Mouse (Mus musculus) G1E (cell line): ENCODE data around the gene Gng2. TPM values are rescaled to one million over a fixed set of nuclear protein-coding genes. Genes with fewer than 3 reads are reported as not detected.

Experiments
- ATAC-seq: 2 replicates; pipeline ENCODE4 v1.8.0; 2016; ENCODE audit warnings: mild to moderate bottlenecking; ENCODE audit not compliant: insufficient number of reproducible peaks, poor library complexity, low FRiP score, severe bottlenecking; ENCODE audit errors: extremely low read depth
- DNase-seq: peaks from one replicate; pipeline ENCODE4 v3.0.0; 2012; ENCODE audit warnings: low spot score
- H3K27me3 ChIP-seq: 2 replicates; pipeline ENCODE4 v1.6.1; 2012; ENCODE audit warnings: mild to moderate bottlenecking, low read length, inconsistent platforms; ENCODE audit not compliant: insufficient read depth
- H3K36me3 ChIP-seq: replicated peaks from 2 replicates; pipeline ENCODE3; 2012; ENCODE audit warnings: mild to moderate bottlenecking, inconsistent platforms
- H3K4me1 ChIP-seq: 2 replicates; pipeline ENCODE4 v1.6.1; 2012; ENCODE audit warnings: low read depth, low read length, inconsistent platforms, mixed read lengths; ENCODE audit not compliant: insufficient read depth
- H3K4me3 ChIP-seq: 2 replicates; pipeline ENCODE4 v1.5.1; 2012; ENCODE audit warnings: low read depth, mild to moderate bottlenecking, inconsistent platforms, low read length, moderate library complexity, mixed read lengths
- H3K9me3 ChIP-seq: replicated peaks from 2 replicates; pipeline ENCODE4 v1.6.1; 2012; ENCODE audit warnings: inconsistent platforms
- CTCF ChIP-seq: IDR thresholded peaks from 2 replicates; pipeline ENCODE4 v1.5.1; 2012; ENCODE audit warnings: low read depth, low read length, inconsistent platforms, mixed read lengths
- GATA1 ChIP-seq: IDR thresholded peaks from 2 replicates; pipeline ENCODE4 v1.6.1; 2012; ENCODE audit warnings: borderline replicate concordance, low read length, inconsistent platforms, mixed read lengths
- GATA2 ChIP-seq: IDR thresholded peaks from 2 replicates; pipeline ENCODE4 v1.6.1; 2012; ENCODE audit warnings: low read depth, low read length, inconsistent platforms, borderline replicate concordance
- POLR2AphosphoS5 ChIP-seq: IDR thresholded peaks from 2 replicates; pipeline ENCODE4 v1.6.1; 2012; ENCODE audit warnings: low read depth, low read length, inconsistent platforms; ENCODE audit not compliant: insufficient replicate concordance
- TAL1 ChIP-seq: conservative IDR thresholded peaks from 2 replicates; pipeline ENCODE4 v1.6.1; 2012; ENCODE audit warnings: low read depth, low read length, inconsistent platforms, mixed read lengths
- polyA plus RNA-seq: library from polyadenylated mRNA; stranded (reverse); fragments of >175 nt; gene quantifications from 2 replicates; pipeline ENCODE4 v1.2.3, GENCODE M21; 2012
- total RNA-seq, 2 experiments: library from RNA; stranded (forward) in 1 of 2; stranded (reverse) in 1 of 2; fragments of 200-1000 nt in 1 of 2; fragments of >200 nt in 1 of 2; fragmentation: Nextera tagmentation in 1 of 2; gene quantifications; 2 replicates each; pipeline ENCODE4 v1.2.3; 2014 to 2017

The Gng2 gene
- total and polyA plus RNA-seq, 3 experiments = 4.3 to 280 (median 90.4) TPM

DNA sequence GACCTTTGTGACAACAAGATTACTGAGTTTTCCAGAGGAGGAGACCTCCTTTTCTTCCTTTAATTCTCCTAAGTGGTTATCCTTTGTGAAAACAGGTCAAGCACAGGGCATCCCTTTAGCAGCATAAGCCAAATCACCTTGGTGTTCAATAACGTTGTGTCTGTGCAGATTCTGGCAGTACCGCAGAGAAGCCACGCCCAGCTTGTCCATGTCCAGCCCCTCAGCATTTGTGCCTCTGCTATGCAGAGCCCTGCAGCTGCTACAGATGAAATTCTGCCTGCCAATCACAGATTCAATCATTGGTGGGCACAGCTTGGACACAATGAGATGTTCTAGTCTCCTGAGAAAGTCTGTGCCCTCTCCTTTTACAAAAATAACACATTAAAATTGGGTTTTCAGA, 14.4 kb upstream of the Gng2 start:
- H3K9me3 ChIP-seq = no peaks in the 10 kb centered on the region
- H3K27me3 ChIP-seq = peaks cover 36% of the 10 kb centered on the region
- ATAC-seq (no peak), DNase-seq (no peak)
- TF ChIP-seq TAL1 (no peak), GATA1 (no peak), POLR2AphosphoS5 (no peak), CTCF (no peak), GATA2 (no peak)
- H3K4me3 ChIP-seq = no peak overlapping the region
- H3K4me1 ChIP-seq = peaks cover 15% of the 10 kb centered on the region
- no peaks in the 10 kb centered on the region for H3K36me3 ChIP-seq

DNA sequence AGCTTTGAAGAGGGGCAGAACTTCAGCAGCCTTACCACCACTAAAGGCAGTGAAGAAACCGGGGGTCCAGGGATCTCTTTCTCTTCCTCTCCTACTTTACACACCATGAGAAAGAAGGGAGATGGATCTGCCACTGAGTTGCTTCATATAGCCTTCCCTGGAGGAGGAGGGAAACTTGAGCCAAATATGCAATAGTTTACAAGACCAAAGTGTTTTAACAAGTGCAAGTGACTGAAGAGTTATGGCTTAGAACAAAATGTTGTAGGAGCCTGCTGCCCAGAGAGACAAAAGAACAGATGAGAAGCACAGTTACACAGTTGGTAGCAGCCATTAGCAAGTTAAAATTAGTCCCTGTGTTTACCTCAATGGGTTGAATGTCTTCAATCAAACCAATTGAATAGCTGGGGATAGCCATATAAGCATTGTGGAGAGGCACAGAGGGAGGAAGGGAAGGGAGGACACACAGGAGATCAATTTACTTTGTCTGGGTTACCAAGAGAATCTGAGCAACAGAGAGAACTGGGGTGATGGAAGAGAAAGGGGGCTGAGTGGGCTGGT, 13.1 kb upstream of the Gng2 start:
- ATAC-seq (no peak), DNase-seq (no peak)
- no peak for TF ChIP-seq GATA2

DNA sequence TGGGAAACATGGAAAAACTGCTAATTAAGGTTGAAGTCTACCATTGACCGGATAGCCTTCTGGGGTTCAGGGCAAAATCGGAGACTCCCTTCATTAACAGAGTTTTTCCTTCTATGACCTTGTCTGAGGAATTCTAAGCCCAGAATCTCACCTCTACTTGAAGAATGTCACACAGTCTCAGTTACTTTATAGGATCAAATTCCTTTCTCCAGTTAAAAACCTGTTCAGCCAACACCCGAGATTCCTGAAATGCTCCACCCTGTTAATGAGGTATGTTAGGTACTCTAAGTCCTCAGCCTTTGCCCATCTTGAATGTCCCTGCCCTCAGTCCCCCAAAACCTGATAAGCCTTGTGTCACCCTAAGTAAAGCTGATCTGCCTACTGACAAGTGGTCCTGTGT, 11.0 kb upstream of the Gng2 start:
- DNase-seq (no peak), ATAC-seq (no peak)
- no peaks in the 10 kb centered on the region for H3K36me3 ChIP-seq
- no peak overlapping the region for H3K4me3 ChIP-seq
- TF ChIP-seq GATA1 = no peak
- no peak for TF ChIP-seq TAL1
- no peak for TF ChIP-seq CTCF
- no peak for TF ChIP-seq POLR2AphosphoS5
- no peak for TF ChIP-seq GATA2
- H3K27me3 ChIP-seq = peaks cover 52% of the 10 kb centered on the region
- no peaks in the 10 kb centered on the region for H3K9me3 ChIP-seq
- H3K4me1 ChIP-seq = peaks cover 21% of the 10 kb centered on the region

More for the DNA sequence above, 13.1 kb upstream of the Gng2 start:
- peaks cover 43% of the 10 kb centered on the region for H3K27me3 ChIP-seq
- H3K9me3 ChIP-seq = no peaks in the 10 kb centered on the region
- H3K36me3 ChIP-seq = no peaks in the 10 kb centered on the region
- peaks cover 21% of the 10 kb centered on the region for H3K4me1 ChIP-seq
- no peak overlapping the region for H3K4me3 ChIP-seq

DNA sequence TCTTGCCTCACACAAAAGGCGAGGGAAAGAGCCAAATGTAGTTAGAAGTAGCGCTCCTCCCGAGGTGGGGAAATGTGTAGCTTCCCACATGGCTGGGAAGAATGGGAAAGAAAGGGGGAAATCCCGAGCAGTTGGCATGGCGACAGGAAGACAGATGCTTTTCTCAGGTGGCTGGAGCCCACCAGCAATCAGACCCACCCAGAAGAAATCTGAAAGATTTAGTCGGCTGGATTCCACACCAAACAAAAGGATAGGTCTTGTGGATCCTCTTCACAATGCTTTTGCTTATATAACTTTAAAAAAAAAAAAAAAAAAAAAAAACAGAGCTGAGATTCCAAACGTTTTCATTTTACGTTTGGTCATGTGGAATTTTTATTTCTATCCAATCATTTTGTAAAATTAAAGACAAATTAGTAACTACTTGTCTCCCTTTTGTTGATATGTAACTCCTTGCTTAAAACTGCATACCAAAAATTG, 10.0 kb upstream of the Gng2 start:
- ATAC-seq = no peak
- H3K4me1 ChIP-seq = peaks cover 13% of the 10 kb centered on the region; the same call in 1 of the 2 replicates

DNA sequence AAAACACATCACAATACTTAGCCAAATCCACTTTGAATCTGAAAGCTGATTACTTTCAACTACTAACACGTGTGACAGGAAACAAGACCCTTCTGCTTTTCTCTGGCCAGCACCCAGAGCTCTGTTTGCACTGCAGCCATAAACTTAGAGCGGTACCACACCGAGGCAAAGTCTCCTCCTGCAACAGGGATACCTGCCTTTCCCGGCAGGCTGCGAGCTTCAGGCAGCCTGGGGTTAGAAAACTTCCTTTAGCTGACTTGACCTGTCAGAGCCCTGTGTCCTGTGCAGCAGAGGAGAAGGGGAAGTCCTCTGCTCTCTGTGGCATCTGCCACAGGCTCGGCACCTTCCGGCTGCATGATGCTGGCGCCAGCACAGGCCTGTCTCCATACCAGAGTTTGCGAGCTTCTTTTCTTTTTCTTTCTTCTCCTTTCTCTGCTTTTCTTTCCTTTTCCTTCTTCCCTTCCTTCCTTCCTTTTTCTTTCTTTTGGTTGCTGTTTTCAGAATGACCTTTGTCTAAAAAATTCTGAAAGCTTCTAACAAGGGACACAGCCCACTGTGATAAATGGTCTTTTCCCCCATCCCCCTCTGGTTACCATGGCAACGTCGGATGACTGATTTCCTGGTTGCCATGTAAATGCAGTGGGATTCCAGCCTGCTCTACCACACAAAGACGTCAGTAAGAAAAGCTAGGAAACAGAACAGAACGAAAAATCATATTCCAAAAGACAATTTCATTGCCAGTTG, 9.4 kb upstream of the Gng2 start:
- H3K4me3 ChIP-seq = no peak overlapping the region

More for the DNA sequence above, 10.0 kb upstream of the Gng2 start:
- no peak for DNase-seq
- H3K9me3 ChIP-seq = no peaks in the 10 kb centered on the region
- H3K4me3 ChIP-seq = no peak overlapping the region
- H3K27me3 ChIP-seq = peaks cover 58% of the 10 kb centered on the region
- TF ChIP-seq GATA1 (no peak), POLR2AphosphoS5 (no peak), GATA2 (no peak), TAL1 (no peak), CTCF (no peak)
- H3K36me3 ChIP-seq = no peaks in the 10 kb centered on the region

DNA sequence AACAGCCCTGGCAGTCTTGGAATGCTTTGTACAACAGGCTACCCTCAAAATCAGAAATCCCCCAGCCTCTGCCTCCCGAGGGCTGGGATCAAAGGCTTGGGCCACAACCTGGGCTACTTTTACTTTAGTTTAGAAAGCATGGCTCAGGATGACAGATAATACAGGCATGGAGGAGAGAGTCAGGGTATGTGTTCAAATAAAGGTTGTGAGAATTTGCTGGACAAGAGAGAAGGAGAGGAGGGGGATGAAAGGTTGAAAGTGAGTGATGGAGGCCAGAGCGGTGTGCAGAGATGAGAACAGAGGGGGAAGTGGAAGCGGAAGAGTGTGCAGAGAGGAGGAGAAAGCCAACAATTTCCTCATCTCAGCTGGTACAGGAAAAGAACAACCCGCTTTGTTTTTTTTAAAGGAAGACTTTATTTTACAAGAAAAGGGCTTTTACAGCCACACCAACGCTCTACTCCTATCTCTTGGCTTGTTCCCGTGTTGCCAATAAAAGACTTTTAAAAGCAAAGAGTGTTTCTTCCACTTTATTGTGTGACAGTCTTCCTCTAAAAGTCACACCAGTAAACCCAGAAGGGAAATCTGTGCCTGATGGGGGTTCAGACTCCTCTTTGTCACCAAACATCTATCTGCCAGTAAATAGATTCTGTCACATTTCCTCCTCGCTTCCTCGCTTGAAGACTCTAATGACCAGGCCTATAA, 8.6 kb upstream of the Gng2 start:
- no peaks in the 10 kb centered on the region for H3K36me3 ChIP-seq
- no peaks in the 10 kb centered on the region for H3K9me3 ChIP-seq
- peaks cover 13% of the 10 kb centered on the region; the same call in 1 of the 2 replicates for H3K4me1 ChIP-seq
- TF ChIP-seq GATA2 (no peak), GATA1 (no peak), POLR2AphosphoS5 (no peak), CTCF (no peak), TAL1 (no peak)
- DNase-seq (no peak), ATAC-seq (no peak)
- peaks cover 56% of the 10 kb centered on the region for H3K27me3 ChIP-seq
- H3K4me3 ChIP-seq = no peak overlapping the region

More for the DNA sequence above, 9.4 kb upstream of the Gng2 start:
- DNase-seq (no peak), ATAC-seq (no peak)
- Histone ChIP-seq H3K4me1 (peaks cover 13% of the 10 kb centered on the region; the same call in 1 of the 2 replicates), H3K9me3 (no peaks in the 10 kb centered on the region), H3K36me3 (no peaks in the 10 kb centered on the region), H3K27me3 (peaks cover 57% of the 10 kb centered on the region)
- TF ChIP-seq CTCF (no peak), TAL1 (no peak), POLR2AphosphoS5 (no peak), GATA1 (no peak), GATA2 (no peak)
